Mouse (Mus musculus) stomach, postnatal 0 days (tissue): ENCODE data around the gene St5. TPM values are rescaled to one million over a fixed set of nuclear protein-coding genes. Genes with fewer than 3 reads are reported as not detected.

Experiments used
- ATAC-seq: fragments of 200-750 bp; cut with Nextera tagmentation; 2 replicates; pipeline ENCODE4 v1.8.0; 2017; ENCODE audit not compliant: low FRiP score, low TSS enrichment
- DNase-seq: peaks from one replicate; pipeline ENCODE4 v3.0.0-alpha.2; 2016; ENCODE audit warnings: low spot score
- H3K27ac ChIP-seq: fragments of 300-500 bp; sonication (generic); replicated peaks from 2 replicates; pipeline ENCODE4 v1.5.1; 2014; ENCODE audit warnings: mild to moderate bottlenecking, control low read depth
- H3K27me3 ChIP-seq: fragments of 300-500 bp; sonication (generic); 2 replicates; pipeline ENCODE4 v1.6.1; 2014; ENCODE audit warnings: low read length; ENCODE audit not compliant: control insufficient read depth, insufficient read depth
- H3K36me3 ChIP-seq: fragments of 300-500 bp; sonication (generic); 2 replicates; pipeline ENCODE4 v1.6.1; 2014; ENCODE audit warnings: low read length, mixed read lengths; ENCODE audit not compliant: control insufficient read depth, insufficient read depth
- H3K4me1 ChIP-seq: fragments of 300-500 bp; sonication (generic); replicated peaks from 2 replicates; pipeline ENCODE4 v1.6.1; 2014; ENCODE audit warnings: antibody characterized with exemption; ENCODE audit not compliant: control insufficient read depth, insufficient read depth
- H3K4me2 ChIP-seq: fragments of 300-500 bp; sonication (generic); replicated peaks from 2 replicates; pipeline ENCODE4 v1.6.1; 2014; ENCODE audit warnings: low read depth, mild to moderate bottlenecking, control low read depth, moderate library complexity
- H3K4me3 ChIP-seq: fragments of 300-500 bp; sonication (generic); 2 replicates; pipeline ENCODE4 v1.5.1; 2014; ENCODE audit warnings: low read depth, low read length, control low read depth
- H3K9ac ChIP-seq: fragments of 300-500 bp; sonication (generic); 2 replicates; pipeline ENCODE4 v1.6.1; 2014; ENCODE audit warnings: mild to moderate bottlenecking, low read length, control low read depth, mixed read lengths
- H3K9me3 ChIP-seq: fragments of 300-500 bp; sonication (generic); 2 replicates; pipeline ENCODE4 v1.6.1; 2016; ENCODE audit warnings: low read length; ENCODE audit not compliant: control insufficient read depth
- CTCF ChIP-seq: IDR thresholded peaks from 2 replicates; pipeline ENCODE4 v1.5.1; 2016; ENCODE audit warnings: antibody characterized with exemption, low read depth, mild to moderate bottlenecking, moderate library complexity
- EP300 ChIP-seq: optimal IDR thresholded peaks from 2 replicates; pipeline ENCODE3; 2016; ENCODE audit warnings: antibody characterized with exemption
- WGBS: fragments of 180-500 bp; shearing (Covaris S2); extraction: QIAGEN DNeasy Blood & Tissue Kit; methylation state at CpG from one replicate; pipeline ENCODE4 v1.1.7; 2014; 5-methylcytosine and 5-hydroxymethylcytosine counted together
- polyA plus RNA-seq: library from polyadenylated mRNA; unstranded; fragments of >200 nt; fragmentation: Nextera tagmentation; extraction: Ambion mirVana; gene quantifications from 2 replicates; pipeline ENCODE4 v1.2.1, GENCODE M21; 2015

St5 gene
- polyA plus RNA-seq, 1 experiment from 2014 or later, result 35.6 TPM

DNA sequence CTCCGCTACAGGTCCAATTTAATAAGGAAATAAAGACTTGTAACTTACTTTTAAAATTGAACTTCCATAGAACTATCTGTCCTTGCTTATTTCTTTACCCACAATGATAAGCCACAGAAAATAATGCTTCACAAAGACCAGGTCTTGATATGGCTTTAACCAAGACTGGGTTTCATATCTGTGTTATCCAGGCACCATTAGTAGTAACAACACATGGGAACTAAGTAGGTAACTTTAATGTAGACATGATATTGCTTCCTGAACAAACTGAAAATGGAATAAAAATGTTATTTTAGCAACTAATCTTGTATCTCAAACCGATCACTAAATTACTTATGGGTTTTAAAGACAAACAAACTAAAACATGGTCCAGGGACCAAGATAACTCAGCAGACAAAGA is 44.1 kb downstream of the St5 start:
- Histone ChIP-seq H3K27me3 (no peaks in the 10 kb centered on the region), H3K9ac (no peak overlapping the region), H3K4me2 (no peak overlapping the region), H3K27ac (no peak overlapping the region), H3K4me3 (no peak overlapping the region), H3K4me1 (no peaks in the 10 kb centered on the region), H3K9me3 (no peaks in the 10 kb centered on the region), H3K36me3 (no peaks in the 10 kb centered on the region)
- no peak for ATAC-seq
- TF ChIP-seq CTCF, result no peak
- TF ChIP-seq EP300, result no peak
- WGBS, result 93% methylated on average over 2 of the region's 2 CpGs
- no peak for DNase-seq

DNA sequence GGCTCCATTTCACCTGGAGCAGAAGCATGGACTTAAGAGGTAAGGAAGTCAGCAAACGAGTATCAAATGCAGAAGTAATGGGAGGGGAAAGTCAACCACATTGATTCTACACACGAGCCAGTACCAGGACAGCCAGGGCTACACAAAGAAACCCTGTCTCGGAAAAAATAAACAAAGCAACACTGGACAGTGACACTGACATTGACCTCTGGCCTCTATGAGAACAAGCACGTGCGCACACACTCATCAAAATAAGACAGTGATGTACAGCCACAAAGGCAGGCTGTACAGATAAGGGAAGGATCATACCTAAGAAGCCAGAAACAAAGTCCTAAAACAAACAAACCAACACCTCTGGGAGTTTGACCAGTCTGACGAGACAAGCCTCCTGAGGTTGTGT is 45.5 kb downstream of the St5 start:
- H3K4me3 ChIP-seq, result no peak overlapping the region
- H3K4me1 ChIP-seq, result no peaks in the 10 kb centered on the region
- WGBS, result 35% methylated on average over 6 of the region's 6 CpGs
- ATAC-seq (no peak), DNase-seq (no peak)
- H3K9me3 ChIP-seq, result no peaks in the 10 kb centered on the region
- H3K9ac ChIP-seq, result no peak overlapping the region
- no peaks in the 10 kb centered on the region for H3K27me3 ChIP-seq
- H3K27ac ChIP-seq, result no peak overlapping the region
- TF ChIP-seq CTCF (no peak), EP300 (no peak)
- no peaks in the 10 kb centered on the region for H3K36me3 ChIP-seq
- H3K4me2 ChIP-seq, result no peak overlapping the region

DNA sequence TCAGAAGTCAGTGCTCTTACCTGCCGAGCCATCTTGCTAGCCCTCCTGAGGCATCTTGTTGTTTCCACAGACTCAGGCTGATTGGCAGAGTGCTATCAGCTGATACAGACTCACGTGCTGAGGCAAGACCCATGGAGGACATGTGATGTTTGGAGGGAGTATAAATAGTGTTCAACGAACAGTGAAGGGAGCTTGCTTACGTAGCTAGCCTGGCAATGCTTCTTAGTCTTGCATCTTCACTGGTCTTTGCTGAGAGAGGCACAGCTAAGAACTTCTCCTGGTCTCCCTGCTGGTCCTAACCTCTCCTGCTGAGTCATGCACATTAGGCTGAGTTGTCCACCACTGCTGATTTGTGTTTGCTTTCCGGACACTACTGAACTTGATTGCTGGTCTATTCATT is 48.5 kb downstream of the St5 start:
- Histone ChIP-seq H3K27ac (no peak overlapping the region), H3K9me3 (no peaks in the 10 kb centered on the region), H3K36me3 (no peaks in the 10 kb centered on the region), H3K4me2 (no peak overlapping the region), H3K27me3 (no peaks in the 10 kb centered on the region), H3K9ac (no peak overlapping the region), H3K4me3 (no peak overlapping the region), H3K4me1 (no peaks in the 10 kb centered on the region)
- 78% methylated on average over 5 of the region's 5 CpGs for WGBS
- no peak for ATAC-seq
- TF ChIP-seq CTCF, result no peak
- no peak for DNase-seq

DNA sequence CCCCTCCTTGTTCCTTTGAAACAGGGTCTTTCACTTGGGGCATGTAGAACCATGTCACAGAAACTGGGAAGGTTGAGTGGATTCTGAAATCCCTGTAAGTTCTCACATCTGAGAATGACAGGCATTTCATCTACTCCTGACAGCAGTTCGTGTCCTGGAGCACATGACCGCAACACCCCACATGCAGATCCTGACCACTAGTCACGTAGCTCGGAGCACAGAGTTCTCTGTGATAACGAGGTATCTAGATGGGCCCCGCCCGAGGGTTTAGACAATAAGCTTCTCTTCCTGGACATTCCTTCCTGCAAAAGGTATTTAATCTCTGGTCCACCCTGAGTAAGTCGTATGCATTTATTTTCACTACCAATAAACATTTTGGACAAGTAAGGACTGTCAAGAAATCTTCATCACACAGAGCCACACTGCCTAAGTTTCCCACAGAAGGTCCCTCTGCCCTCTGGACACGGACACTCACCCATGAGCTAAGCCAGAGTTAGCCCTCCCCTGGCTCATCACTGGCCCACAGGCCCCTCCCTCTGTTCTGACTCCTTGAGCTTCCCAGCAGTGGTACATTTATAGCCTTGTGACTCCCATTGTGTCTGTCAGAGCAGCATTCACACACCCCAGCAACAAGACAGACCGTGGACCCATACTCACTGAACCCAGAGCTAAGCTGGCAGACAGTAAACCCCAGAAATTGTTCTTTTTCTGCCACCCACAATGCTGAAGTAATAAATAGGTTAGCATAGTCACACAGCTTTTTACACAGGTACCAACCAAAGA is 54.4 kb downstream of the St5 start:
- Histone ChIP-seq H3K9ac (no peak overlapping the region), H3K4me1 (no peaks in the 10 kb centered on the region), H3K4me3 (no peak overlapping the region), H3K4me2 (no peak overlapping the region), H3K27me3 (no peaks in the 10 kb centered on the region), H3K36me3 (no peaks in the 10 kb centered on the region), H3K9me3 (no peaks in the 10 kb centered on the region), H3K27ac (no peak overlapping the region)
- DNase-seq (no peak), ATAC-seq (peak; percentile 63; the same call in 1 of the 2 replicates)
- WGBS, result 58% methylated on average over 10 of the region's 10 CpGs
- no peak for TF ChIP-seq EP300
- no peak for TF ChIP-seq CTCF

DNA sequence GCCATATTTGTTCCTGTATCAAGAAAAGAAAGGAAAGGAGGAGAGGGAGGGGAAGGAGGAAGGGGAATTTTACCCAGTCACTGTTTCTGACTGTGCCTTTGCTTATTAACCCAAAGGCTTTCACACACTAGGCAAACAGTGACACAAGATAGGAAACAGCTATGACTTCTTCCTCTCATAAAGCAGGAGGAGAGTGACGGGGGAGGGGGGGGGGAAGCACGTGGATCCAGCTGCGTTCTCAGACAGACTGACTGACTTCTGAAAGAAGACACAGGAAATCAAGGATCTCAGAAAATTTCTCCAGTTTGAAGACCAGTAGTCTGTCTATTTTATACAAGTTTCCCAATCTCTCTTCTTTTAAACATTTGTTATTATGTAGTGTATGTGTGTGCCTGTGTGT is 56.8 kb downstream of the St5 start:
- H3K27ac ChIP-seq, result no peak overlapping the region
- no peaks in the 10 kb centered on the region for H3K27me3 ChIP-seq
- DNase-seq (peak; percentile 50), ATAC-seq (peak; percentile 80)
- H3K9me3 ChIP-seq, result no peaks in the 10 kb centered on the region
- H3K36me3 ChIP-seq, result no peaks in the 10 kb centered on the region
- H3K4me1 ChIP-seq, result peaks cover 5% of the 10 kb centered on the region; the same call in 1 of the 2 replicates
- TF ChIP-seq EP300 (no peak), CTCF (no peak)
- no peak overlapping the region for H3K9ac ChIP-seq
- no peak overlapping the region for H3K4me2 ChIP-seq
- no peak overlapping the region for H3K4me3 ChIP-seq
- WGBS, result 15% methylated on average over 3 of the region's 3 CpGs

DNA sequence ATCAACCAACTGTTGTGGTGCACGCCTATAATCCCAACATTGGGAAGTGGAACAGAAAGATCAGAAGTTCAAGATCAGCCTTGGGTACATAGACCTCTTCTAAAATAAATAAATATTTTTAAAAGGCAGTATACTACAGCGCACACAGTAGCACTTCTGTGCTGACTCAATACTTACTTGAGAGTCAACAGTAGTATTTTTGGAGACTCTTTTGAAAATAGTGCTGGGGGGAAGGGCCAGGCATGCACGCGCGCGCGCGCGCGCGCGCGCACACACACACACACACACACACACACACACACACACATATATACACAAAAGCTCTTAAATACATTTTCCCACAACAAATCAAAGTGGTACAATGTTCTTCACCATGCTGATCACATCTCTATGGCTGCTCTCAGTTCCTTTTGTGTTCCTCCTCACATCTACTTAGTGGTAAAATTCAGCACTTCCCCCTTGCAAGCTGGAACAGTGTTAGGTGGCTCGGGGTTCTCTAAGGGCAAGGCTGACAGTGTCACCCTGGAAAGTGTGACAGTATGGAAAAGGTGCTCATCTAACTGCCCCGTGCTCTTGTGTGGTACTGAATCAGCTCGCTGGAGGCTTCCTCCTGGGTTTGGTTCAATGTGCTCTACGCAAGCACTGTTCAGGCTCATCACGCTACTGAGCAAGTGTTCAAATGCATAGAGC is 60.0 kb downstream of the St5 start:
- no peaks in the 10 kb centered on the region for H3K36me3 ChIP-seq
- TF ChIP-seq CTCF (no peak), EP300 (no peak)
- DNase-seq (no peak), ATAC-seq (no peak)
- whole genome bisulfite sequencing, result 93% methylated on average over 18 of the region's 18 CpGs
- no peak overlapping the region for H3K27ac ChIP-seq
- no peaks in the 10 kb centered on the region for H3K27me3 ChIP-seq
- H3K9ac ChIP-seq, result no peak overlapping the region
- no peak overlapping the region for H3K4me2 ChIP-seq
- H3K4me3 ChIP-seq, result no peak overlapping the region
- H3K9me3 ChIP-seq, result no peaks in the 10 kb centered on the region
- H3K4me1 ChIP-seq, result peaks cover 5% of the 10 kb centered on the region; the same call in 1 of the 2 replicates
